Mouse (Mus musculus) thymus, adult 2 months (tissue): ENCODE results near the gene Ceacam15. TPM values are rescaled to one million over a fixed set of nuclear protein-coding genes. Genes with fewer than 3 reads are reported as not detected.
"Not testable (repeated sequence)": the region's sequence is repeated elsewhere in the genome, so short reads cannot be mapped to it uniquely, and the experiment has no call there.

ENCODE experiments used
- DNase-seq: peaks from one replicate; pipeline ENCODE4 v3.0.0; 2021
- H3K27ac ChIP-seq: fragments of 200-500 bp; 2 replicates; pipeline ENCODE4 v1.5.1; 2012; ENCODE audit warnings: low read length, control low read depth; ENCODE audit not compliant: control insufficient read depth, insufficient read depth
- H3K27me3 ChIP-seq: fragments of 200-500 bp; 2 replicates; pipeline ENCODE4 v1.6.1; 2012; ENCODE audit warnings: mild to moderate bottlenecking, low read length, moderate library complexity, mixed read lengths; ENCODE audit not compliant: control insufficient read depth, insufficient read depth
- H3K36me3 ChIP-seq: fragments of 200-500 bp; 2 replicates; pipeline ENCODE4 v1.6.1; 2012; ENCODE audit warnings: mild to moderate bottlenecking, low read length, moderate library complexity; ENCODE audit not compliant: control insufficient read depth, insufficient read depth
- H3K4me1 ChIP-seq: fragments of 200-500 bp; replicated peaks from 2 replicates; pipeline ENCODE4 v1.6.1; 2012; ENCODE audit warnings: low read length; ENCODE audit not compliant: control insufficient read depth, insufficient read depth
- H3K4me3 ChIP-seq: fragments of 200-500 bp; 2 replicates; pipeline ENCODE4 v1.5.1; 2012; ENCODE audit warnings: mild to moderate bottlenecking, low read length, control low read depth, moderate library complexity; ENCODE audit not compliant: control insufficient read depth, insufficient read depth
- CTCF ChIP-seq: fragments of 200-500 bp; IDR thresholded peaks from 2 replicates; pipeline ENCODE4 v1.5.1; 2012; ENCODE audit warnings: mild to moderate bottlenecking, control low read depth, low read length, moderate library complexity, borderline replicate concordance; ENCODE audit not compliant: control insufficient read depth, poor library complexity, insufficient read depth; ENCODE audit errors: extremely low read depth
- POLR2A ChIP-seq: fragments of 200-500 bp; IDR thresholded peaks from 2 replicates; pipeline ENCODE4 v1.6.1; 2012; ENCODE audit warnings: mild to moderate bottlenecking, low read length, control low read depth, moderate library complexity; ENCODE audit not compliant: control insufficient read depth, poor library complexity, insufficient read depth; ENCODE audit errors: extremely low read depth
- WGBS: fragments of 180-500 bp; shearing (Covaris S2); methylation state at CpG from one replicate; pipeline ENCODE4 v1.1.7; 2018; 5-methylcytosine and 5-hydroxymethylcytosine counted together
- polyA plus RNA-seq: library from polyadenylated mRNA; depleted of rRNA; stranded (reverse); fragments of >200 nt; gene quantifications from 2 replicates; pipeline ENCODE4 v1.2.3, GENCODE M21; 2012; rRNA removed

Gene Ceacam15
- polyA plus RNA-seq = 0.75 and 0.84 TPM in 2 replicates

DNA sequence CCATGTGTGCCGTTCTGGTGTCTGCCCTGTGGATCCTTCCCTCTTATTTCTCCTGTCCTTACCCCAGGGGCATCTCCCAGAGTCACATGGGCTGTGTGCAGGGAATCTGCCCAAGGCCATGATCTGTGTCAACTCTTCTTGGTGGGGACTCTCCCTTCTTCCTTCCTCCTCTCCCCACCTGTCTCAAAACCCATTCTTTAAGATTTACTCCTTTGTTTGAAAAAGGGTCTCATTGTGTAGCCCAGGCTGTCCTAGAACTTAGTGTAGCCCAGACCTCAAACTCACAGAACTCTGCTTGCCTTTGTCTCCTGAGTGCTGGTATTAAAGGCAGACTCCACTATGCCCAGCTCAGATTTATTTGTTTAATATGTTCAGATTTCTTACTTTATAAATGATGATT, at the start of gene Ceacam15:
Gene Ceacam15 (minus strand): TSS at position 101 of the 400 bp plus-strand sequence.
- Histone ChIP-seq H3K27ac (no peak within 1 kb of the TSS), H3K4me1 (0 out of 2 replicates have a peak, but pooled peaks cover 2% of the 10 kb centered on the region), H3K4me3 (no peak within 1 kb of the TSS), H3K27me3 (no peaks in the 10 kb centered on the region), H3K36me3 (no peaks in the 10 kb centered on the region)
- WGBS = 75% methylated on average over 1 of the region's 1 CpGs
- DNase-seq = no peak
- TF ChIP-seq CTCF = no peak
- no peak for TF ChIP-seq POLR2A

DNA sequence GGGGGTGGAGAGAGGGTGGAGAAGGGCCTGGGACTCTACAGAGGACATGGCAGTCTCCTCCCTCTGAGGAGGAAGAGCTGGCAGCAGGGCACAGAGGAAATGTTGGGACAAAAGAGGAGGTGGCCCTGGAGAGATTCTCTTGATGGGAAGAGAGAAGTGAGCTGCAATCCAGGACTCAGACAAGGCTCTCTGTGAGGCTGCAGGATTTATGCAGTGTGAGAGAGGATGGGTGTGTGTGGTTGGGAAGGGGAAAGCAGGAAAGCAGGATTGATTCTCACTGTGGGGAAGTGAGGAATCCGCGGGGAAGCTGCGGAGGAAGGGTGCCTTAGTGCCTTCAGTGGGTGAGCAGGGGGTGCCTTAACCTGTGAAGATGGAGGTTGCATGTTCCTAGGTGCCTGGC, 47.0 kb upstream of the Ceacam15 start:
- not testable (repeated sequence) for H3K27ac ChIP-seq, H3K4me3 ChIP-seq, DNase-seq, H3K4me1 ChIP-seq, H3K27me3 ChIP-seq, H3K36me3 ChIP-seq
- WGBS = 77% methylated on average over 3 of the region's 3 CpGs

DNA sequence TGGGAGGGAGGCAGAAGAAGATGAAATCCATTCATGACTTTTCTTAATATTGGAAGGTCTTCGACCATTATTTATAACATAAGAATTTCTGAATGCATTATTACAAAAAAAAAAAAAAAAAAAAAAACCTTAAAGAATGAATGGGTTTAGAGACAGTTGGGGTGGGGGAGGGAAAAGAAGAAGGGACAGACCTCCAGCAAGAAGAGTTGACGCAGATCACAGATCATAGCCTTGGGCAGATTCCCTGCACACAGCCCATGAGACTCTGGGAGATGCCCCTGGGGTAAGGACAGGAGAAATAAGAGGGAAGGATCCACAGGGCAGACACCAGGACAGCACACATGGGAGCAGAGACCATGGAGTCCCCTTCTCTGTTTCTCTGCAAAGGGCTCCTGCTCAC, 46.1 kb upstream of the Ceacam15 start, which contains the start of gene Ceacam9:
Gene Ceacam9 (plus strand): TSS at position 301 of the 400 bp plus-strand sequence.
- no peak for TF ChIP-seq POLR2A
- no peak for TF ChIP-seq CTCF
- H3K27ac ChIP-seq = no peak within 1 kb of the TSS
- H3K36me3 ChIP-seq = no peaks in the 10 kb centered on the region
- H3K27me3 ChIP-seq = no peaks in the 10 kb centered on the region
- H3K4me3 ChIP-seq = no peak within 1 kb of the TSS
- no peak for DNase-seq
- 0 out of 2 replicates have a peak, but pooled peaks cover under 1% of the 10 kb centered on the region for H3K4me1 ChIP-seq
- WGBS = 90% methylated on average over 2 of the region's 2 CpGs

DNA sequence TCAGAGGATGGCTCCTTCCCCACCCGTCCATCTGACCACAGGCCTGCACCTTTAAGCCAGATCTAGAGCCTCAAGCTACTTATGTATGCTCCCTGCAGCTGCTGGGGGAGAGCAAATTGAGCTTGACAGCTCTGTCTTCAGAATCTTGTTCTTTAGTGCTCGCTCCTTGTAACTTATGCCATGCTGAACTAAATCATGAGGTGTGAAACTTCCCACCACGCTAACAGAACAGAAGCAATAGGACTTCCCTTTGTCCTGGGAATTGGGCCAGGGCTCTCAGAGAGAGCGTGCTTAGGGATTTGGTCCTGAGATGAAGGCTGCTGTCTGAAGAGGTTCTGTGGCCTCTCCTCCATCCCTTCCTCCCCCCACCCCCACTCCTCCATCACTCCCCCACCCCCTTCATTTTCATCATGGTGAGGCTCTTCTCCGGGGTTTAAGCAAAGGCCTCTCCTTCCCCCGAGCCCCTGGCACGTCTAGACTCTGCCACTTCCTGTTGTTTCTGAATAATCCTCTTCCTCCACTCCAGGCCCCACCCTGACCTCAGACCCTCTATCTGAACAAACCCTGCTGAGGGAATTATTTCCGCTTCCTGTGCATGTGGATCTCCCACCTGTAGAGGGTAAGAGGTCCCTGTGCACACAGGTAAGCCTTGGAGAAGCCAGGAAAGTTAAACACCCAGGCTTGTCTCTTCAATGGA, 41.1 kb upstream of the Ceacam15 start:
- H3K36me3 ChIP-seq, H3K4me3 ChIP-seq, H3K4me1 ChIP-seq, H3K27me3 ChIP-seq: not testable (repeated sequence)
- H3K27ac ChIP-seq = peak overlapping the region; percentile 37; the same call in 1 of the 2 replicates
- 38% methylated on average over 8 of the region's 8 CpGs for WGBS
- peak; percentile 22 for DNase-seq

DNA sequence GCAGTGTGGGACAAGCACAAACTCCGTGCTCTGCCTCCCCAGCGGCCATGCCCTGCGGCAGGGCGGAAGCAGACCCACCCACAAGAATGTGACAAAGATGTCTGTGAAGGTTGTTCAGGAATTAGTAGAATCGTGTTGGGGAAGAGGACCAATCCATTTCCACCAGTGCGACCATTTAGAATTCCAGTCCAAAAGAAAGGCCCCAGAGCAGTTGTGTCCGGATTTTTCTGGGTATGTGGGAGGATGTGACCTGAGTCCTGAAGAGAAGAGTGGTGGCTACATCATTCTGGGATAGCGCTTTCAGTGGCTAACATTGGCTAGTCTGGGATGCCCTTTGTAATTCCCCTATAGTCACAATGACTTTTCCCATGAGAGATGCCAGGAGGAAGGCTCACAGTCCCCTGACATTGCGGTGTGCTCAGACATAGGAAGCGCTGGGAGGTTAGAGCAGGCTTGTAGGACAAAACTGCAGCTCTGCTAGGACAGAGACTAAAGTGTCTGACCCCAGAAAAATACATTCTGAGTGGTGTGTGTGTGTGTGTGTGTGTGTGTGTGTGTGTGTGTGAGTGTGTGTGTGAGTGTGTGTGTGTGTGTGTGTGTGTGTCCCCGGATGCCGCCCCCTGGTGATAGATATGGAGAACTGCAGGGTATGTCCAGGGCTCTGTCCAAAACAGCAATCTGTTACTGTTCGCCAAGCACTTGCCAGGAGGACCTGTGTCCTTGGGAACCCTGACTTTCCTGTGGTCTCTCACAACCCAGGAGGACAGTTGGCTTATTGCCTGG, 37.3 kb upstream of the Ceacam15 start:
- no peak for TF ChIP-seq POLR2A
- peak; percentile 54; the same call in 1 of the 2 replicates for TF ChIP-seq CTCF
- H3K27ac ChIP-seq = no peak overlapping the region
- WGBS = 85% methylated on average over 13 of the region's 13 CpGs

DNA sequence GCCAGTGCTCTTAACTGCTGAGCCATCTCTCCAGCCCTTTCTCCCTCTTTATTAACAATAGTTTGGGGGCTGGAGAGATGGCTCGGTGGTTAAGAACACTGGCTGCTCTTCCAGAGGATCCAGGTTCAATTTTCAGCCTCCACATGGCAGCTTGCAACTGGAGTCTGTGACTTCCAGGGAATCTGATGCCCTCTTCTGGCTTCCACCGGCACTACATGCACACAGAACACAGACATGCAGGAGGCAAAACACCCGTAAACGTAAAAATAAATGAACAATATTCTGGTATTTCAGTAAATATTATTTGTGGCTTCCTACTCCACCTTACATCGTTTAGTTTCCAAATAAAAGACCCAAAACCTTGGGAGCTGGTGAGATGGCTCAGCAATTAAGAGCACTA, 35.1 kb upstream of the Ceacam15 start:
- Histone ChIP-seq H3K4me3 (no peak overlapping the region), H3K27me3 (no peaks in the 10 kb centered on the region), H3K27ac (no peak overlapping the region), H3K4me1 (no peaks in the 10 kb centered on the region), H3K36me3 (no peaks in the 10 kb centered on the region)
- no peak for DNase-seq
- WGBS = 82% methylated on average over 5 of the region's 5 CpGs
- no peak for TF ChIP-seq POLR2A
- no peak for TF ChIP-seq CTCF

More for the DNA sequence above, 37.3 kb upstream of the Ceacam15 start:
- Histone ChIP-seq H3K36me3 (no peaks in the 10 kb centered on the region), H3K4me3 (no peak overlapping the region), H3K4me1 (peaks cover 6% of the 10 kb centered on the region), H3K27me3 (no peaks in the 10 kb centered on the region)
- no peak for DNase-seq
